Mouse (Mus musculus) embryonic fibroblast, embryonic 13.5 days (primary cell): ENCODE data around the gene Tnfrsf13c.

Source experiments
- CTCF ChIP-seq: IDR thresholded peaks from 2 replicates; pipeline ENCODE4 v1.5.1; 2011; ENCODE audit warnings: mild to moderate bottlenecking, control low read depth, low read length, moderate library complexity, borderline replicate concordance; ENCODE audit not compliant: insufficient read depth
- POLR2A ChIP-seq: IDR thresholded peaks from 2 replicates; pipeline ENCODE4 v1.6.1; 2011; ENCODE audit warnings: low read depth, mild to moderate bottlenecking, control low read depth, low read length, moderate library complexity

DNA sequence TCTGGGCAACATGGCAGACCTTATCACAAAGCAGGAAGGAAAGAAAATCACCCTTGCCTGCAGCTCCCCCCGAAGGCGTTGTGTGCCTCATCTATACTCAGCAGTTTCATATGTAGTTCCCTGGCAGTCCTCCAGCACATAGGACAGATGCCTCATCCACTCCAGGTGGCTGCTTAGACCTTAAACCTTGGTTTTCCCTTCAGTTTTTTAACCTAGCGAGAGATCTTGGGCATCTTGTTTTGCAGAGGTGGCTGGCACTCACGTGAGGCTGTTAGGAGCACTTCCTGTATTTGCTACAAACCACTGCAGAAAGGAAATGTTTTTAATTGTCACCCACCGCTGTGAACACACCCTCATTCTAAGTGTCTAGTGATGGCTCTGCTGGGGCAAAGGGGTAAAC lies 37.2 kb downstream of the Tnfrsf13c start:
- TF ChIP-seq CTCF = no peak
- TF ChIP-seq POLR2A = no peak
